Mouse (Mus musculus) heart, adult 2 months (tissue): Measurements from ENCODE around the gene Gys1.

ENCODE experiments used
- CTCF ChIP-seq: fragments of 200-600 bp; IDR thresholded peaks from 2 replicates; pipeline ENCODE4 v1.8.1; 2022; ENCODE audit warnings: antibody characterized with exemption, mild to moderate bottlenecking, moderate library complexity
- POLR2A ChIP-seq: fragments of 200-500 bp; IDR thresholded peaks from 2 replicates; pipeline ENCODE4 v1.6.1; 2011; ENCODE audit warnings: mild to moderate bottlenecking, low read depth, low read length, control low read depth; ENCODE audit not compliant: insufficient read depth

DNA sequence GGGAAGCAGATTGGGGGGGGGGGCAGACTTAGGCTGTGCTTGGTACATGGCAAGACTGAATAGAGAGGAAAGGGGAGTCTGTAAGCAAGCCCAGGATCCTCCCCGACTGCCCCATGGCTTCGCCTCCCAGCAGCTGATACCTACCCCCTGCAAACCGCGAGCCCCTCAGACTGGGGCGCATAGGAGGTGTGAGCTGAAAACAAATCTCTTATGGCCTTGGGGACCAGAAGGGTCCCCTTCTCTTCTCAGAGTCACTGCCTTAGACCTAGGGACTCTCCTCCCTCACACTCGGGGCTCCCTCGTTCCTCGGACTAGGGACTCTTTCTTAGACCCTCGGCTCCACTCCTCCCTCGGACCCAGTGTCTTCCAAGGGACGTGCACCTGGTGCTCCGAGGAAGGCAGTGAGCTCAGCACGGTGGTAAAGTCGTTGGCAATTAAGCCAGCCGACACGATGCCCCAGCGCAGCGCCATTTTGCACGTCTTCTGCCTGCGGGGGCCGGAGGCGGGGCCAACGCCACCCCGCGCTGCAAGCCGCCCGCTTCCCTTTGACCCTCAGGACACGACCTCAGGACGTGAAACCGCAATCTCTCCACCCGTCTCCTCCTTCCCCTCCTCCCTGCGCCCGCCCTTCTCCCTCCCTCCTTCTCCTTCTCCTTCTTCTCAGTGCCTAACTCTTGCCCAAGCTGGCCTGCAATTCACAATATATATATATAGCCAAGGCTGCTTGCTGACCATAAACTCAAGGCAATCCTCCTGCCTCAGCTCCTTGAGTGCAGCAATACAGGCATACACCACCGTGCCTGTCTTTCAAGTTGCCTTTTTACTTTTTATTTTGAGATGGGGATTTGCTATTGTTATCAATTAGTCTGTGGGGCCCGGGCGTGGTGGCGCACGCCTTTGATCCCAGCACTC is 53.9 kb downstream of the Gys1 start, which contains the start of gene Dhdh:
- TF ChIP-seq POLR2A (peak; percentile 80), CTCF (no peak)
